Mouse (Mus musculus): Measurements from ENCODE around the gene Slc25a22. TPM values are rescaled to one million over a fixed set of nuclear protein-coding genes. Genes with fewer than 3 reads are reported as not detected.

Gene Slc25a22
- polyA plus RNA-seq, 1 experiment from 2014 or later = 121 TPM

DNA sequence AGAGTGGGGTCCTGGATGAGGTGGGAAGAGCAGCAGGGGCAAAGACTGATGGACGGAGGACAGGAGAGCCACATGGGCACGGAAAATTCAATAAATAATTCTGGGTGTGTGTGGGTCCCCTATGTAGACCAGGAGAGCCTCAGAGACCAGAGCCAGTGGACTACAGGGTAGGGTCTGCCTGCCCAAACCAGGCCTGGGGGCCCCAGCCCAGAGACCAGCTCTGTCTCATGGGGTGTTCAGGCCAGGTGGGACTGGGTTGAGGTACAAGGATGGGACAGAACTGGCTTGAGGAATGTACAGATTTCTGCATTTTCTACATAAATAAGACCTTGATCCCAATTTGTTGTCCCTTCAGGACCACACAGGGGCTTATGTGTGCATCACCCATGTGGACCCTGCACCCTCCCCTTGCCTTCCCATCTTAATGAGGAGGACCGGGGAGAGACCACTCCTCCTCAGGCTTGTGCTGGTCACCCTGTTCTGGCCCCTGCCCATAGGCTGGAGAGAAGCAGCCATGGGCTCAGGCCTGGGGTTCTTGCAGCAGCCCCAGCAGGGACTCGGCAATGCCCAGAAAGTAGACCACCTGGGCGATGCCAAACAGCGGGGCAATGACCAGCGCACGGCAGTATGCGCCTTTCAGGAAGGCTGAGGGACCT is 7.0 kb downstream of the Slc25a22 start:
- ATAC-seq = no peak
- WGBS = 95% methylated on average over 9 of the region's 9 CpGs
- no peak overlapping the region for H3K4me3 ChIP-seq (ENCODE audit: low read depth, low read length)
- H3K27me3 ChIP-seq (ENCODE audit: control insufficient read depth, insufficient read depth, low read depth, low read length) = no peaks in the 10 kb centered on the region
- H3K36me3 ChIP-seq (ENCODE audit: control insufficient read depth, insufficient read depth, low read length) = peaks cover 41% of the 10 kb centered on the region
- H3K9ac ChIP-seq (ENCODE audit: low read depth, low read length) = no peak overlapping the region
- peaks cover 40% of the 10 kb centered on the region for H3K4me1 ChIP-seq (ENCODE audit: control insufficient read depth, insufficient read depth, low read length)
- H3K9me3 ChIP-seq (replicated peaks; ENCODE audit: control insufficient read depth, low read length, poor library complexity, severe bottlenecking) = no peaks in the 10 kb centered on the region
- no peak overlapping the region for H3K4me2 ChIP-seq (ENCODE audit: low read length)
- H3K27ac ChIP-seq (ENCODE audit: low read length) = no peak overlapping the region

DNA sequence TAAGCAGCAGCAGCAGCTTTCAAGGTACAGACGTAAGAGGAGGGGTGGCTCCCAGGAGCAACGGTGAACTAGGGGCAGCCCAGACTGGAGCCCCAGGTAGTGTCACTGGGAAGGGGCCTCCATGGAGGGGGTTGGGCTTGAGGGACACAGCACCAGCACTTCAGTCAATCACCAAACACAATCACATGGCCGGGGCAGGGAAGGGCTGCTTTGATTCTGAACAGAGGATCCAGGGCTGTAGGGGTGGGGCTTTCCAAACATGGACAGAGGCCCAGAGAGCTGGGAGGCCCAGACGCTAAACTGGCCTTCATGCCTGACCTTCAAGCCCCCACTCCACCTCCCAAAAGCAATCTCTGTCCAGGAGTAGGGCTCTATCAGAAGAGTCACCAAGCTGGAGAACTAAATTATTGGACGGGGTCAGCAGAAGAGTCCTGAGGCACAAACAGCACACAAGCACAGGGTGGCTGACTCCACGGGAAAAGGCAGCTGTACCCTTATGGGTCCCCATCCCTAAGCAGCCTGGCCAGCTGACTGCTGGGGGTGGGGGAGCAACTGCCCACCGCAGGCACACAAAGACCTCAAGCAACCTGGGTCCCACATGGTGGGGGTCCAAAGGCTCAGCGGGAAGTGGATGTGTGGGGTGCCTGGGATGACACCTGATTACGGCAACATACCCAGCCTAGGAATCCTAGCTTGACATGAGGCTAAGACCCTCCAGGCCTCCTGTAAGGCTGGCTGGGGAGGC is 7.7 kb downstream of the Slc25a22 start:
- peak overlapping the region; percentile 55 for H3K4me3 ChIP-seq (ENCODE audit: low read depth, low read length)

DNA sequence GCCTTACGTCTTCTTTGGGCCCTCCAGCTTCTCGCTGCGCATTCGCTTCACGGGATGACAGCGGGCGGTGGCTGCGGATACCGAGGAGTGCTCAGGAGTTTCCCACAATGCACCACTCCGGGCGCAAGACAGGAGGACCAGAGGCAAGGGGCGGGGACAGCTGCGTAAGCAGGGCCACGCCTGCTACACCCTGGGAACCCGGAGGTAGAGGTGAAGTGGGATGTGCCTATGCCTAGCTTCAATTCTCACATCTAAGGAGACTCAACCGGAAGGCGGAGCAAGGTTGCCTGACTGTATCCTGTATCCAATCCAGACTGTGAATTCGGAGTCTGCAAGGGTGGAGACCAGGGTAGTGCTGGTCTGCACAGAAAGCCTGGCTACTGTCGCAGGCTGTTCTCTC is 8.4 kb downstream of the Slc25a22 start, which contains the start of gene Cend1:
Gene Cend1, minus strand, starts transcription at position 182 of the 400 bp plus-strand sequence.
- Histone ChIP-seq H3K27me3 (ENCODE audit: control insufficient read depth, insufficient read depth, low read depth, low read length) (no peaks in the 10 kb centered on the region), H3K36me3 (ENCODE audit: control insufficient read depth, insufficient read depth, low read length) (peaks cover 41% of the 10 kb centered on the region), H3K4me3 (ENCODE audit: low read depth, low read length) (peak within 1 kb of the TSS; percentile 55), H3K9ac (ENCODE audit: low read depth, low read length) (peak within 1 kb of the TSS; percentile 86), H3K9me3 (replicated peaks; ENCODE audit: control insufficient read depth, low read length, poor library complexity, severe bottlenecking) (no peaks in the 10 kb centered on the region), H3K4me2 (ENCODE audit: low read length) (peak within 1 kb of the TSS; percentile 76), H3K4me1 (ENCODE audit: control insufficient read depth, insufficient read depth, low read length) (peaks cover 30% of the 10 kb centered on the region), H3K27ac (ENCODE audit: low read length) (peak within 1 kb of the TSS; percentile 78)
- WGBS = 3% methylated on average over 19 of the region's 19 CpGs
- ATAC-seq = peak; percentile 79

More for the DNA sequence above, 7.7 kb downstream of the Slc25a22 start:
- Histone ChIP-seq H3K27ac (ENCODE audit: low read length) (no peak overlapping the region; the same call in 1 of the 2 replicates), H3K4me1 (ENCODE audit: control insufficient read depth, insufficient read depth, low read length) (peaks cover 34% of the 10 kb centered on the region), H3K9me3 (replicated peaks; ENCODE audit: control insufficient read depth, low read length, poor library complexity, severe bottlenecking) (no peaks in the 10 kb centered on the region), H3K9ac (ENCODE audit: low read depth, low read length) (peak overlapping the region; percentile 86), H3K27me3 (ENCODE audit: control insufficient read depth, insufficient read depth, low read depth, low read length) (no peaks in the 10 kb centered on the region), H3K4me2 (ENCODE audit: low read length) (peak overlapping the region; percentile 76), H3K36me3 (ENCODE audit: control insufficient read depth, insufficient read depth, low read length) (peaks cover 41% of the 10 kb centered on the region)
- ATAC-seq = 0 out of 2 replicates have a peak, but pooled peaks have one; percentile 12
- 61% methylated on average over 9 of the region's 9 CpGs for WGBS

DNA sequence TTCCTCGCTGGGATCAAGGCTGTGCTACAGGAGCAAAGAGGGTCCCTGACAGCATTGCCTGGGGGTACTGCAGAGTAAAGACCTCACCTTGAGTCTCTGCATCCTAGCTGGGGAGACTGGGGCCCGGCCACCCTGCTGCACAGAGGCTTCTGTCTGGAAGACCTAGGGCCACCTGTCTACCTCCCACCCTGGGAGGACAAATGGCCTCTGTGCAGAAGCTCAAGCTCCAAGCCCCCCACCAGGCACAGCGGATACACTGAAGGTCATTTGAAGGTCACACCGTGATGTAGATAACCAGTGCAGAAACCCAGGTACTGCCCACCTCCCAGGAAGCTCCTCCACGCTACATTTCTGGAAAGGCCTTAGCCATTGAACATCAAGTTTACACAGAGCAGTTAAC is 9.0 kb downstream of the Slc25a22 start:
- no peak for ATAC-seq
- 59% methylated on average over 5 of the region's 5 CpGs for WGBS
- H3K4me3 ChIP-seq (ENCODE audit: low read depth, low read length) = peak overlapping the region; percentile 55
- H3K9ac ChIP-seq (ENCODE audit: low read depth, low read length) = peak overlapping the region; percentile 86
- peaks cover 40% of the 10 kb centered on the region for H3K36me3 ChIP-seq (ENCODE audit: control insufficient read depth, insufficient read depth, low read length)
- no peaks in the 10 kb centered on the region for H3K9me3 ChIP-seq (replicated peaks; ENCODE audit: control insufficient read depth, low read length, poor library complexity, severe bottlenecking)
- peak overlapping the region; percentile 78 for H3K27ac ChIP-seq (ENCODE audit: low read length)
- H3K27me3 ChIP-seq (ENCODE audit: control insufficient read depth, insufficient read depth, low read depth, low read length) = no peaks in the 10 kb centered on the region
- H3K4me1 ChIP-seq (ENCODE audit: control insufficient read depth, insufficient read depth, low read length) = peaks cover 24% of the 10 kb centered on the region
- peak overlapping the region; percentile 76 for H3K4me2 ChIP-seq (ENCODE audit: low read length)

GRCm38 (mm10) chr7:141426948-141427730 is 10.6 kb downstream of the Slc25a22 start:
- WGBS = 90% methylated on average over 12 of the region's 12 CpGs
- H3K36me3 ChIP-seq (ENCODE audit: control insufficient read depth, insufficient read depth, low read length) = peaks cover 32% of the 10 kb centered on the region
- no peak overlapping the region for H3K4me3 ChIP-seq (ENCODE audit: low read depth, low read length)
- no peaks in the 10 kb centered on the region; the same call in 1 of the 2 replicates for H3K27me3 ChIP-seq (ENCODE audit: control insufficient read depth, insufficient read depth, low read depth, low read length)
- no peak for ATAC-seq
- H3K27ac ChIP-seq (ENCODE audit: low read length) = no peak overlapping the region
- no peak overlapping the region for H3K9ac ChIP-seq (ENCODE audit: low read depth, low read length)
- peaks cover 13% of the 10 kb centered on the region for H3K4me1 ChIP-seq (ENCODE audit: control insufficient read depth, insufficient read depth, low read length)
- H3K9me3 ChIP-seq (replicated peaks; ENCODE audit: control insufficient read depth, low read length, poor library complexity, severe bottlenecking) = no peaks in the 10 kb centered on the region
- H3K4me2 ChIP-seq (ENCODE audit: low read length) = no peak overlapping the region

GRCm38 (mm10) chr7:141423811-141424210 is 13.9 kb downstream of the Slc25a22 start:
- peaks cover 14% of the 10 kb centered on the region for H3K36me3 ChIP-seq (ENCODE audit: control insufficient read depth, insufficient read depth, low read length)
- no peak for ATAC-seq

GRCm38 (mm10) chr7:141420030-141420702 is 17.5 kb downstream of the Slc25a22 start:
- Histone ChIP-seq H3K27me3 (ENCODE audit: control insufficient read depth, insufficient read depth, low read depth, low read length) (no peaks in the 10 kb centered on the region; the same call in 1 of the 2 replicates), H3K4me1 (ENCODE audit: control insufficient read depth, insufficient read depth, low read length) (no peaks in the 10 kb centered on the region), H3K9me3 (replicated peaks; ENCODE audit: control insufficient read depth, low read length, poor library complexity, severe bottlenecking) (no peaks in the 10 kb centered on the region), H3K27ac (ENCODE audit: low read length) (no peak overlapping the region), H3K4me3 (ENCODE audit: low read depth, low read length) (no peak overlapping the region), H3K36me3 (ENCODE audit: control insufficient read depth, insufficient read depth, low read length) (no peaks in the 10 kb centered on the region), H3K4me2 (ENCODE audit: low read length) (no peak overlapping the region), H3K9ac (ENCODE audit: low read depth, low read length) (no peak overlapping the region)
- no peak for ATAC-seq
- WGBS = 85% methylated on average over 9 of the region's 9 CpGs

More at GRCm38 (mm10) chr7:141423811-141424210, 13.9 kb downstream of the Slc25a22 start:
- H3K9ac ChIP-seq (ENCODE audit: low read depth, low read length) = no peak overlapping the region
- peaks cover 8% of the 10 kb centered on the region for H3K4me1 ChIP-seq (ENCODE audit: control insufficient read depth, insufficient read depth, low read length)
- no peaks in the 10 kb centered on the region for H3K9me3 ChIP-seq (replicated peaks; ENCODE audit: control insufficient read depth, low read length, poor library complexity, severe bottlenecking)
- no peak overlapping the region for H3K27ac ChIP-seq (ENCODE audit: low read length)
- no peaks in the 10 kb centered on the region; the same call in 1 of the 2 replicates for H3K27me3 ChIP-seq (ENCODE audit: control insufficient read depth, insufficient read depth, low read depth, low read length)
- WGBS = 70% methylated on average over 4 of the region's 4 CpGs
- H3K4me3 ChIP-seq (ENCODE audit: low read depth, low read length) = no peak overlapping the region
- H3K4me2 ChIP-seq (ENCODE audit: low read length) = no peak overlapping the region

GRCm38 (mm10) chr7:141418970-141419369 is 18.7 kb downstream of the Slc25a22 start:
- Histone ChIP-seq H3K36me3 (ENCODE audit: control insufficient read depth, insufficient read depth, low read length) (no peaks in the 10 kb centered on the region), H3K9me3 (replicated peaks; ENCODE audit: control insufficient read depth, low read length, poor library complexity, severe bottlenecking) (no peaks in the 10 kb centered on the region)
- no peak for ATAC-seq

More at GRCm38 (mm10) chr7:141418970-141419369, 18.7 kb downstream of the Slc25a22 start:
- H3K9ac ChIP-seq (ENCODE audit: low read depth, low read length) = no peak overlapping the region
- no peak overlapping the region for H3K4me3 ChIP-seq (ENCODE audit: low read depth, low read length)
- peaks cover 2% of the 10 kb centered on the region; the same call in 1 of the 2 replicates for H3K4me1 ChIP-seq (ENCODE audit: control insufficient read depth, insufficient read depth, low read length)
- WGBS = 80% methylated on average over 7 of the region's 7 CpGs
- H3K4me2 ChIP-seq (ENCODE audit: low read length) = no peak overlapping the region
- H3K27ac ChIP-seq (ENCODE audit: low read length) = no peak overlapping the region
- H3K27me3 ChIP-seq (ENCODE audit: control insufficient read depth, insufficient read depth, low read depth, low read length) = no peaks in the 10 kb centered on the region; the same call in 1 of the 2 replicates

Measured in midbrain, embryonic 16.5 days (tissue).